Mouse (Mus musculus): Measurements from ENCODE around the gene S100b. TPM values are rescaled to one million over a fixed set of nuclear protein-coding genes. Genes with fewer than 3 reads are reported as not detected.

S100b gene
- polyA plus RNA-seq (2015; fragmentation: Nextera tagmentation; extraction: Ambion mirVana), result 0.14 and 0.23 TPM in 2 replicates

- Histone ChIP-seq H3K4me2 (ENCODE audit: low read depth, low read length) (no peak within 1 kb of the TSS), H3K4me1 (ENCODE audit: insufficient read depth) (no peaks in the 10 kb centered on the region), H3K36me3 (replicated peaks; ENCODE audit: insufficient read depth, low read length) (no peaks in the 10 kb centered on the region), H3K9ac (replicated peaks) (no peak within 1 kb of the TSS), H3K9me3 (ENCODE audit: low read length) (no peaks in the 10 kb centered on the region), H3K4me3 (ENCODE audit: low read depth, low read length) (no peak within 1 kb of the TSS), H3K27me3 (ENCODE audit: insufficient read depth, low read length) (no peaks in the 10 kb centered on the region), H3K27ac (ENCODE audit: low read depth) (no peak within 1 kb of the TSS)
- WGBS (ENCODE audit: insufficient replicate concordance), result 56% methylated on average over 4 of the region's 4 CpGs
- TF ChIP-seq EP300 (IDR thresholded peaks at IDR 0.05; ENCODE audit: low read depth) (no peak), CTCF (IDR thresholded peaks at IDR 0.05; ENCODE audit: low read depth) (no peak)
- ATAC-seq (no peak), DNase-seq (no peak)
Observed at GRCm38 (mm10) chr10:76253536-76253935, at the start of gene S100b. TSS of gene S100b (plus strand) at chr10:76253853.

- Histone ChIP-seq H3K27me3 (ENCODE audit: insufficient read depth, low read length) (no peaks in the 10 kb centered on the region), H3K4me3 (ENCODE audit: low read depth, low read length) (no peak overlapping the region), H3K4me1 (ENCODE audit: insufficient read depth) (no peaks in the 10 kb centered on the region), H3K9me3 (ENCODE audit: low read length) (no peaks in the 10 kb centered on the region), H3K27ac (ENCODE audit: low read depth) (no peak overlapping the region), H3K4me2 (ENCODE audit: low read depth, low read length) (no peak overlapping the region), H3K9ac (replicated peaks) (no peak overlapping the region), H3K36me3 (replicated peaks; ENCODE audit: insufficient read depth, low read length) (no peaks in the 10 kb centered on the region)
- DNase-seq (no peak), ATAC-seq (no peak)
- no peak for TF ChIP-seq CTCF (IDR thresholded peaks at IDR 0.05; ENCODE audit: low read depth)
- TF ChIP-seq EP300 (IDR thresholded peaks at IDR 0.05; ENCODE audit: low read depth), result no peak
- WGBS (ENCODE audit: insufficient replicate concordance), result 83% methylated on average over 13 of the region's 13 CpGs
Observed at GRCm38 (mm10) chr10:76207262-76207796, 46.3 kb upstream of the S100b start.

DNA sequence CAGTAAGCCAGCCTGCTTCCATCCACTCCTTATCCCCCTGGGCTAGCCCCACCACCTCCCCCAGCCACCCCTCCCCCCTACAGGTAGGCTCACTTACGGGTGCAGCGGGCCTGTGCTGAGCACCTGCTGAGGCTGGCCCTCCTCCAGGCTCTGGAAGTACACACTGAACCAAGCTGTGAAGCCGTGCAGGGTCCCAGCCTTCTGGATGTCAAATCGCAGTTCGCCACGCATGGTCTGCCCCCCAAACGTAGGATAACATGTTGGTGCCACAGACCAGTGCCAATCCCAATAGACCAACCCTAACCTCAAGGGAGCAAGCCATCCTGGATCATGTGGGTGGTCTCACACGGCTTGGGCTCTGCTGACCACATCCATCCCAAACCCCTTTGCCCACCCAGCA lies 44.4 kb upstream of the S100b start:
- 86% methylated on average over 8 of the region's 8 CpGs for WGBS (ENCODE audit: insufficient replicate concordance)
- no peaks in the 10 kb centered on the region for H3K4me1 ChIP-seq (ENCODE audit: insufficient read depth)
- no peak overlapping the region for H3K4me3 ChIP-seq (ENCODE audit: low read depth, low read length)
- H3K27ac ChIP-seq (ENCODE audit: low read depth), result no peak overlapping the region
- no peak overlapping the region for H3K4me2 ChIP-seq (ENCODE audit: low read depth, low read length)
- no peaks in the 10 kb centered on the region for H3K27me3 ChIP-seq (ENCODE audit: insufficient read depth, low read length)
- TF ChIP-seq CTCF (IDR thresholded peaks at IDR 0.05; ENCODE audit: low read depth), result no peak
- no peak for TF ChIP-seq EP300 (IDR thresholded peaks at IDR 0.05; ENCODE audit: low read depth)
- no peaks in the 10 kb centered on the region for H3K36me3 ChIP-seq (replicated peaks; ENCODE audit: insufficient read depth, low read length)
- no peak overlapping the region for H3K9ac ChIP-seq (replicated peaks)
- DNase-seq (no peak), ATAC-seq (no peak)
- H3K9me3 ChIP-seq (ENCODE audit: low read length), result peaks cover under 1% of the 10 kb centered on the region; the same call in 1 of the 2 replicates

DNA sequence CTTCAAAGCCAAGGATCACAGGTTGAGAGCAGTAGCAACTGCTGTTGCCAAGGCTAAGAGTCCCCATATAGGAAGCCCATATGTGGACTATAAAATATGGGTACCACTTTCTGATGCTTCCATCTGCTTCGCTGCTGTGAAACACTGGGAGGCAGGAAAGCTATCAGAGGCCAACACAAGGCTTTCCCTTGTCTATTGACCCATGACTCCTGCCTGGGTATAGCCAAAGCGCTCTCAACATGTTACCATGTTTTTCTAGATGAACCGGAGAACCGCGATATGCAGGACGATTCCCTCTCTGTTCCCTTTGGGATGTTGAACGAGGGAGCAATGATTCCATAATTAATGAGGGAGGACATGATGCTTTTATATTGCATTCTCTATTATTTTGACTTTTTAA lies 42.8 kb upstream of the S100b start:
- Histone ChIP-seq H3K9ac (replicated peaks) (no peak overlapping the region), H3K9me3 (ENCODE audit: low read length) (peaks cover 10% of the 10 kb centered on the region), H3K4me2 (ENCODE audit: low read depth, low read length) (no peak overlapping the region), H3K27ac (ENCODE audit: low read depth) (no peak overlapping the region), H3K27me3 (ENCODE audit: insufficient read depth, low read length) (no peaks in the 10 kb centered on the region), H3K4me3 (ENCODE audit: low read depth, low read length) (no peak overlapping the region), H3K36me3 (replicated peaks; ENCODE audit: insufficient read depth, low read length) (0 out of 2 replicates have a peak, but pooled peaks cover 1% of the 10 kb centered on the region), H3K4me1 (ENCODE audit: insufficient read depth) (no peaks in the 10 kb centered on the region)
- TF ChIP-seq EP300 (IDR thresholded peaks at IDR 0.05; ENCODE audit: low read depth), result no peak
- no peak for TF ChIP-seq CTCF (IDR thresholded peaks at IDR 0.05; ENCODE audit: low read depth)
- DNase-seq (no peak), ATAC-seq (no peak)
- WGBS (ENCODE audit: insufficient replicate concordance), result 90% methylated on average over 7 of the region's 7 CpGs

- 84% methylated on average over 6 of the region's 6 CpGs for WGBS (ENCODE audit: insufficient replicate concordance)
- Histone ChIP-seq H3K4me1 (ENCODE audit: insufficient read depth) (no peaks in the 10 kb centered on the region), H3K4me3 (ENCODE audit: low read depth, low read length) (no peak overlapping the region), H3K9ac (replicated peaks) (no peak overlapping the region), H3K36me3 (replicated peaks; ENCODE audit: insufficient read depth, low read length) (0 out of 2 replicates have a peak, but pooled peaks cover 2% of the 10 kb centered on the region), H3K9me3 (ENCODE audit: low read length) (peaks cover 10% of the 10 kb centered on the region), H3K4me2 (ENCODE audit: low read depth, low read length) (no peak overlapping the region), H3K27me3 (ENCODE audit: insufficient read depth, low read length) (no peaks in the 10 kb centered on the region), H3K27ac (ENCODE audit: low read depth) (no peak overlapping the region)
- ATAC-seq (no peak), DNase-seq (no peak)
- TF ChIP-seq EP300 (IDR thresholded peaks at IDR 0.05; ENCODE audit: low read depth), result no peak
Observed at GRCm38 (mm10) chr10:76212121-76212520, 41.5 kb upstream of the S100b start.

DNA sequence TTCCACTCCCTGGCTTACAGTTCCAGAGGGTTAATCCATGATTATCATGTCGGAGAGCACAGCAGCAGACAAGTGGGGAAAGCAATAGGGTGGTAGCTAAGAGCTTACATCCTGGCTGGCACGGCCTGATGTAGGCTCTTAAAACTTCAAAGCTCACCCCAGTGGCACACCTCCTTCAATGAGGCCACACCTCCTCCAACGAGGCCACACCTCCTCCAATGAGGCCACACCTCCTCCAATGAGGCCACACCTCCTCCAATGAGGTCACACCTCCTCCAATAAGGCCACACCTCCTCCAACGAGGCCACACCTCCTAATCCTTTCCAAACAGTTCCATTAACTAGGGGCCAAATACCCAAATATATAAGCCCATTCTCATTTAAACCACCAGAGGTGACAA lies 39.5 kb upstream of the S100b start:
- H3K9ac ChIP-seq (replicated peaks), result no peak overlapping the region
- H3K9me3 ChIP-seq (ENCODE audit: low read length), result peaks cover 10% of the 10 kb centered on the region
- DNase-seq (peak; percentile 11), ATAC-seq (no peak)
- H3K27me3 ChIP-seq (ENCODE audit: insufficient read depth, low read length), result no peaks in the 10 kb centered on the region
- H3K4me1 ChIP-seq (ENCODE audit: insufficient read depth), result no peaks in the 10 kb centered on the region
- H3K27ac ChIP-seq (ENCODE audit: low read depth), result no peak overlapping the region
- TF ChIP-seq CTCF (IDR thresholded peaks at IDR 0.05; ENCODE audit: low read depth) (no peak), EP300 (IDR thresholded peaks at IDR 0.05; ENCODE audit: low read depth) (no peak)
- no peak overlapping the region for H3K4me3 ChIP-seq (ENCODE audit: low read depth, low read length)
- H3K4me2 ChIP-seq (ENCODE audit: low read depth, low read length), result no peak overlapping the region
- H3K36me3 ChIP-seq (replicated peaks; ENCODE audit: insufficient read depth, low read length), result 0 out of 2 replicates have a peak, but pooled peaks cover 2% of the 10 kb centered on the region
- WGBS (ENCODE audit: insufficient replicate concordance), result 76% methylated on average over 4 of the region's 4 CpGs
